Mouse (Mus musculus) A20 (cell line): ENCODE measurements at regions not wholly inside any gene's neighbourhood (a gene's known extent, or its start where the extent isn't known, plus 50 kb on each side); places are given as distances from the start of the nearest gene placed in this dataset.
"Not testable (repeated sequence)": the region's sequence is repeated elsewhere in the genome, so short reads cannot be mapped to it uniquely, and the experiment has no call there.

Experiments used
- DNase-seq: peaks from one replicate; pipeline ENCODE4 v3.0.0-alpha.2; 2011; ENCODE audit warnings: low read depth, low spot score

GRCm38 (mm10) chr14:86599511-86599910, 541.5 kb downstream of the Diaph3 start:
- DNase-seq: peak; percentile 5

DNA sequence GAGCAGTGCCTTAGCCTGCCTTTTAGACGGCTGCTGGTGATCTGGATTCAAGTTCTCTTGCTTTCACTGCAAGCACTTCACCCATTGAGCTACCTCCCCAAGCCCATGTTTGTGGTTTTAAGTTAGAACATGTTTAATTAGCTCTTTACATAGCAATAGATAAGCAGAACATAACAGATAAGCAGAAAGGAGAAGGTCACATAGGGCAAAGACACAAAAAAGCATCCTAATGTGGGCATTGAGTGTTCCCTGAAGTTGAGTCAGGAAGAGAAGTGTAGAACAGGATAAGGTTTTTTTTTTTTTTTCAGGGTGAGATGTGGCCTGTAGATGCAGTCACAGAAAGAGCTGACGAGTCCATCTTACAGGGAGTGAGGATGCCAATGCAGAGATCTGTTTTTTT, 552.5 kb downstream of the Diaph3 start:
- DNase-seq: no peak

DNA sequence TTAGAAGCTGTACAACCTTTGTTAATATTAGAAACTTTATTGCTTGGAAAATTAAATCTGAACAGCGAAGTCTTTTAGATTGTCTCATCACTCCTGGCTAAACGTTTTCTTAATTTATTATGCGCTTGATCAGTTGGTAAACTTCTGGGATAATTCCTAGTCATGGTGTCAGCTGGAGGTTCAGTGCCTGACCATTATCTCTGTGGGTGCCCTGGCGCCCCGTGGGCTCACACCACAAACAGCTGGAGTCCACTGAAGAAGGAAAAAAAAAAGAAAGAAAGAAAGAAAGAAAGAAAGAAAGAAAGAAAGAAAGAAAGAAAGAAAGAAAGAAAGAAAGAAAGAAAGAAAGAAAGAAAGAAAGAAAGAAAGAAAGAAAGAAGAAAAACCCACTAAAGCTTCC, 555.1 kb downstream of the Diaph3 start:
- not testable (repeated sequence) for DNase-seq

DNA sequence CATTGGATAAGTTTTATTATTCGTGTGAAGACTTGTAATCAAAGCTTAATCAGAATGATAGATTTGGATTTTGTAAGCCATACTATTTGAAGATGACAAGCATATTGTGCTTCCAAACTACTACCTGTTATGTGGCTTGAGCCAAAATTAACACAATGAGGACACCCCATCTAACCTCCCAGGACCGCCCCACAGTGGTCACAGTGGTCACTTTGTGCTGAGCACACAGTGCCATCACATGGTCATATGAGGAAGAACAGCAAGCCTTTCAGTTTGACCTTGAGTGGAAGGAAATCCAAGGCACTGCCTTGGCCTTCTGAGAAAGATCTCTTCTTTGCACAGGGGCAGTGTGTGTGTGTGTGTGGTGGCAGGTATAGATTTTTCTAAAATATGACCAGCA, 578.3 kb downstream of the Diaph3 start:
- peak; percentile 29 for DNase-seq

DNA sequence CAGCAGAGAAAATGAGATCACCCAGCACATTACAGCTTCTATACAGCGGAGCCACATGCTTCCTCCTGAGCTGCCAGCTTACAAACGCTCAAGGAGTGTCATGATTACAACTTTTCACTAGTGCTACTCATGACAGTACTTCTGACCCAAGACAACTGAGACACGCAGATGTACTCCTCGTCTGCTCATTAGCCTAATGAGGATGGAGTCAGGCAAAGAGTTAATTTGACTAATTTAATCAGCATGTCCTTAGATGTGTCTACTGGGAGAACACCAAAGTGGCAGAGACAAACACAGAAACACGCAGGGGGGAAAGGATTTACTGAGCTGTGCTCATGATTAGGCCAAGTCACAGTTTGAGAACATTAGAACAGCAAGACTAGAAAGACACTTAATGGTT, 603.0 kb downstream of the Diaph3 start:
- no peak for DNase-seq

GRCm38 (mm10) chr14:86536341-86537027, 604.6 kb downstream of the Diaph3 start:
- DNase-seq: no peak

GRCm38 (mm10) chr14:86510408-86510807, 630.6 kb downstream of the Diaph3 start:
- DNase-seq: no peak

- DNase-seq: no peak
Observed at GRCm38 (mm10) chr14:86509686-86510085, 631.3 kb downstream of the Diaph3 start.

DNA sequence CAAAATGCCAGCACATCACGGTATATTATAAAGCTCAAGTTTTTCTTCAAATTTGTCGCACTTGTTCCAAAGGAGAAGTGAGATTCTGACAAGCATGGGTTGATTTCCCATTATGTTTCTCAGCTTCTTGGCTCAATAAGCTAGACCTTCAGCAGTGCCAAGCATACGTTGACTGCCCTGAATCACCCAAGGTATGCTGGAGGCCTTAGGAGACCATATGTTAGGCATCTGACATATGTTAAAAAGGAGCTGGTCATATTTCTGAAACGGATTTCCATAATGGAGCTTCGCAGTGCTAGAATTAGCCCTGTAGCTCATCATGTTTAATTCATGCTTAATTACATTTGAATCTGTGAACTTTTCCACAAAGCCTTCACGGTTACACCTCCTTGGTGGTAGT, 634.7 kb downstream of the Diaph3 start:
- DNase-seq: no peak

DNA sequence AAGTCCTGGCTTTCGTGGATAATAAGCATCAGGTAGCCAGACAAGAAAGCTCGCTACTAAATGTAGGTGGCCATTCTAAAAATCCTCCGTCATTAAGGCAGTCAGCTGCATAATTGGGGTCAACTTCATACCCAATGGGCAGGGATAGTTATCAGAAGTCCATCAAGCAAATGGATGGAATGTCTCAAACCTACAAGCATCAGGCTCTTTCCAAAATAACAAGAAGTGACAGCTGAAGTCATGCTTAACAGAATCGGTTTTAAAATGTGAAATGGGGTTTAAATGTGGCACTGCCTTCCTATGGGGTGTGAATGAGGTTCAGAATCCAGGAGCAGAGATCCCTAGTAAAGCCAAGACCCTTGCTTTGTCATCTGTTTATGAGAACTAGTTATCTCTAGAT, 650.2 kb downstream of the Diaph3 start:
- DNase-seq: no peak

DNA sequence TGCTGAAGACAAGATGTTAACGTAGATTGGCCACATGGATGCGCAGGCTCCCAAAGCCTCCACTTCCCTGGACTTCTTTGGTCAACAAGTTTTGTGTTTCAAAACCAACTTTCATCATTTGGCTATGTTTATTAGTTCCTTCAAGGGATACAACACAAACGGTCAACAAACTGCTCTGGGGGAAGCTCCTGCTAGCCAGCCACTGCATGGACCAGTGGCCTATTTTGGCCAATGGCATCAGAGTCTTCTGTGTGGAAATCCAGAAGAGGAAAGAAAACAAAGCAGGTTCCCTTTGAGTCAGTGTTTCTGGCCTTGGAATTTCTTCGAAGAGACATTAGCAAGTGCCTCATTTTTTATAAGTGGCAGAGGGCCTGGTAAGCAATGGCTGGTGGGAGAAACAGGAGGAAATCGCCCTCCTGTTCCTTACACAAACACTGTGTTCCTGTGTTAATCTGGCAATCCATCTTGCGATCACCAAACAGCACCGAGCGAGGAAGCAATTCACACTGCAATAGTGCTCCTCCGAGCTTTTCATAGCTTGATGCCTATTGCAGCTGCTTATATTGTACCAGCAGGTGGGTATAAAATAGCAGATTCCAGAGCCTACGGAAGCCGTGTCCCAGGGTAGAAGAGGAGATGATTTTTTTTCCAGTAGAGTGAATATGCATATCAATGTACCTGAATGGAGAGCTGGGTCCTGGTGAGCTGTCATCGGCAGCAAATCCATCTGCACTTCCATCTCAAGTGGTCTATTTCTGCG, 651.0 kb downstream of the Diaph3 start:
- no peak for DNase-seq

DNA sequence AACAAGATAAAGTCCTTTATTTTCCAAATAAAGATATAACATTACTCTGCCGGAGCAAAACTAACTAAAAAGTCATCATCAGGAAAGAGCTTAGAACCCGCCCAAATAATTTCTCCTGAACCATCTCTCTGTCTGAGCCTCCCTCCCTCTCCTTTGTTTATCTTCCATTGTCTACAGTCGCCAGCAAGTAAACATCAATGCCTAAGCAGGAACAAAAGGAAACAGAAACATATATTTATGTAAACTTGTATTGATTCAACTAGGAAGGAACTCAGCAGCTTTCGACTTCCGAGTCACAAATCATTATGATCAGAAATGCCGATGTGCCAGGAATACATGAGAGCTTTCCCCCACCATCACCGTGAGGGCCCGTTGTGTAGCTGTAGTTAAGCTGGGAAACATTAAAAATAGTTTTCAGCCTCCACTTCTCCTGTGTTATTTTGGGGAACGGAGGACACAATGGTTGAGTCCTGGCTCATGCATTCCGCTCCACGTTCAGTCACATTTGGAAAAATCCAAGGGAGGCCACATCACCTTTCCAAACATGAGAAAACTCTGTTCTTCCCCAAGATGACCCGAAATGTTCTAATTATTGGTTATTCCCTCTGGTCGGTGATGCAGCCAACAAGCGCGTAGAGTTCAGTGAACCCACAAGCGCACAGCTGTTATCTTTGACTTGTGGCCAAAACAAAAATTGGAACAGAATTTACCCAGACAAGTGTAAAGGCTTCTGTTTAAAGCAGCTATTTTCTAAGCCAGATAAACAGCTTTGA, 651.8 kb downstream of the Diaph3 start:
- no peak for DNase-seq

- no peak for DNase-seq
Observed at GRCm38 (mm10) chr14:86487285-86487897, 653.6 kb downstream of the Diaph3 start.

GRCm38 (mm10) chr14:86484247-86484646, 656.8 kb downstream of the Diaph3 start:
- no peak for DNase-seq

DNA sequence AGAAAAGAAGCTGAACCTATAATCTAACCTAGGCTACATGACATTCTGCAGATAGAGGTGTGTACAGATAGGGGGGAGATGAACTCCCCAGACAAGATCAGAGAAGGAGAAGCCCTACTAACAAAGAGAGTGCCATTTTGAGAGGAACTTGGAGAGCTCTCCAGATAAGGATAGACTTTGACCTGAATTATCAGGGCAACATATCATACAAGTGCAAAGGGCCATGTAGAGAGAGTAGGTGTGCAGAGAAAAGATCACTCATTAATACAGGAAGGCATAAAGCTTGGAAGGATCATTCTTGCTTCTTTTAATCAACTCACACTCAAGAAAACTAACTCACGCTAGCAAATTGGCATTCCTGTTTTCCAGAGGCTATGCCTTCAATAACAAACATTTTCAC, 667.4 kb downstream of the Diaph3 start:
- DNase-seq: no peak

DNA sequence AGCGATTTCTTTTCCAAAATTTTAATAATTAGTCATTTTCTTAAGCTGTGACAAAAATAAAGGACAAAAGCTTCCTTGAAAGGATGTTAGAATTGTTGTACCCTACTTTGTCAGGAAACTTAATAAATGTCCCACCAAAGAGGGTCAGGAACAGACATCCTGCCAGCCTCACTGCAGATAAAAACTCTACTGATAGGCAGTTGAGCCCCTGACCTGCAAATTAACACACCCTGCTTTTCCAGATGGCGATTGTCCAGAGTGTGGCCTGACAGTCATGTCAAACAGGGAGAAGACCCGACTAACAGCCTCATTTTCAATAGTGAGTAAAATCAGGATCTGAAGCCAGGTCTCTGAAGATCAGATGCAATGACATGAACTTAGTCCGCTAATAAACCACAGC, 670.6 kb downstream of the Diaph3 start:
- no peak for DNase-seq

- no peak for DNase-seq
Observed at GRCm38 (mm10) chr14:86467886-86468463, 673.1 kb downstream of the Diaph3 start.

DNA sequence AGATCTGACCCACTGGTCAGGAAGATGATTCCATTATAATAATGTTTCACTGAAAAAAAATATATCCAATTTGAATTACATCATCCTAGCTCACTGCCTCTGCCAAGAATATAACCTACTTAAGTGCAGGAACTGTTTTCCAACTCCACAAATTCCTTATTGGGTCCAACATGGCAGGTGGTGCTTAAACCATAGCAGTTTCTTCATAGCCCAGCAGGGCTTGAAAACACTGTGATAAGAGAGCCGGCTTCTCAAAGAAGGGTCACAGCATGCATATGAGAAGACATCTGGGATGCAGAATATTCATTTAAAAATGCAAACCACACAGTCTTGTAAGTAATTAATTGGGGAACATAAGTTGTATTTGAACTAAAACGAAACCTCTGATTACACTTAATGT, 677.6 kb downstream of the Diaph3 start:
- DNase-seq: no peak

GRCm38 (mm10) chr14:86453142-86453541, 687.9 kb downstream of the Diaph3 start:
- DNase-seq: no peak

DNA sequence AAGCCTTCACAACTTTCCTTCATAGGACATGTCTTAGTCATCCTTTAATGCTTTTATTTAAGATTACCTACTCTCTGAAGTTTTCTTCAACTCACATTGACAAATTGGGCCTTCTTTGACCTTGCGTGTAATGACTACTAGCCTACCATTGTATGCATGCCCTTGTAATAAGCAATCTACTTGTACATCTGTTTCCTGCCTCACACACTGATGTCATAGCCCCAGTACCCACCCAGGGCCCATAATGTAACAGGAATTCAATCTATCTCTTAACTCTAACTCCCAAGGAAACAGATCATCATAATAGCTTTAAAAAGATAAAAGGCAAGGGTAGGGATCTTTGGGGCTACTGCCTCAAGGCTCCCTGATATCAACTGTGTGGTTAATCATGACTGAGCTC, 690.4 kb downstream of the Diaph3 start:
- DNase-seq: no peak

DNA sequence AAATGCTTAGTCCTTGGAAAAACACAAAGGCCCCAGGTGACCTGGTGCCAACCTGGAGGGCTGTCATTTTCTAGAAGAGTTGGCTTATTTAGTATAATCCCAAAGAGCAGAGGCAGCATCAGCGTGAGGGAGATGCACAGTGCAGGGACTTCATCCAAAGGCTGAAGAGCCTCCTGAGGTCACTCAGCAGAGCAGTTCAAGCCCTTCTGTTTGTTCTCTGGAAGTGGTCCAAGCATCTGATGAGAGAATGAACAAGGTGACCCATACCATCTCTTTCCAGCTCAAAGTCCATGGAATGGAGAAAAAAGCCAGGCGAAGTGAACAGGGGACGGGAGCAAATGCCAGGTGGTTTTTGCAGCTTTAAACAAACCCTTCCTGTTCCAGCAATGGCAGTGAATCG, 695.9 kb downstream of the Diaph3 start:
- DNase-seq: no peak
